Mouse (Mus musculus): ENCODE measurements around the gene Gnai2. TPM values are rescaled to one million over a fixed set of nuclear protein-coding genes. Genes with fewer than 3 reads are reported as not detected.
"Not testable (repeated sequence)": the region's sequence is repeated elsewhere in the genome, so short reads cannot be mapped to it uniquely, and the experiment has no call there.

Gnai2 gene
- polyA plus RNA-seq, 1 experiment: 283 TPM

DNA sequence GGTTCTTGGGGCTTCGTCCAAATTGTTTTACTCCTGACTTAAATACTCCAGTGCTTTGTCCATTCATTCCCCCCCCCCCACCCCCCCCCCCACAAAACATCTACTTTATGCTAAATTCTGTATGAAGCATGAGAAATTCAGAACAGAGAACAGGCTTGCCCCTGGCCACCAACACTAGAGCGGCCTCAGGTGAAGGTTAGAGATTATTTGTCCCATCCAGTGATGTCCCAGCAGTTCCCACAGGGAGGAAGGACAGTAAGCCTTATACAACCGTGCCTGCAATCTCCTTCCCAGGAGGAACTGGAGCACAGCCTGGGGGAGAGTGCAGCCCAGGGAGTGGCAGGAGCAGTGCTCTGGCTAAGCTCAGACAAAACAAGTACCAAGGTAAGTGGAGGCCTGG is 56.6 kb downstream of the Gnai2 start, which contains the start of gene Naa80:
Naa80 (plus strand) TSS at position 301 of the 400 bp plus-strand sequence.
- no peak within 1 kb of the TSS for H3K27ac ChIP-seq (ENCODE audit: insufficient read depth, low read length)
- TF ChIP-seq CTCF (IDR thresholded peaks at IDR 0.05; ENCODE audit: extremely low read depth, insufficient read depth, low read length): no peak
- TF ChIP-seq POLR2A (IDR thresholded peaks at IDR 0.05; ENCODE audit: extremely low read depth, insufficient read depth, low read length): no peak
- H3K4me3 ChIP-seq (ENCODE audit: insufficient read depth, low read length): no peak within 1 kb of the TSS
- peaks cover 6% of the 10 kb centered on the region for H3K4me1 ChIP-seq (ENCODE audit: control insufficient read depth, insufficient read depth, low read length)

DNA sequence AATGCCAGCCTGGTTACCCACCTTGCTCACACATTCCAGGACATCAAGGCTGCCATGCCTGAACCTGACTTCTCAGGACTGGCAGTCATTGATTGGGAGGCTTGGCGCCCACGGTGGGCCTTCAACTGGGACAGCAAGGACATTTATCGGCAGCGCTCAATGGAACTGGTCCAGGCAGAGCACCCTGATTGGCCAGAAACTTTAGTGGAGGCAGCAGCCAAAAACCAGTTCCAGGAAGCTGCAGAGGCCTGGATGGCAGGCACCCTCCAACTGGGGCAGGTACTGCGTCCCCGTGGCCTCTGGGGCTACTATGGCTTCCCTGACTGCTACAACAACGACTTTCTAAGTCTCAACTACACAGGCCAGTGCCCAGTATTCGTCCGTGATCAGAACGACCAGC is 57.3 kb downstream of the Gnai2 start:
- no peak overlapping the region for H3K4me3 ChIP-seq (ENCODE audit: insufficient read depth, low read length)
- no peak overlapping the region for H3K27ac ChIP-seq (ENCODE audit: insufficient read depth, low read length)
- peaks cover 6% of the 10 kb centered on the region for H3K4me1 ChIP-seq (ENCODE audit: control insufficient read depth, insufficient read depth, low read length)
- TF ChIP-seq POLR2A (IDR thresholded peaks at IDR 0.05; ENCODE audit: extremely low read depth, insufficient read depth, low read length): no peak
- no peak for TF ChIP-seq CTCF (IDR thresholded peaks at IDR 0.05; ENCODE audit: extremely low read depth, insufficient read depth, low read length)

- Histone ChIP-seq H3K27ac (ENCODE audit: insufficient read depth, low read length) (0 out of 2 replicates have a peak within 1 kb of the TSS, but pooled peaks have one; percentile 25), H3K4me3 (ENCODE audit: insufficient read depth, low read length) (peak within 1 kb of the TSS; percentile 16; the same call in 1 of the 2 replicates), H3K4me1 (ENCODE audit: control insufficient read depth, insufficient read depth, low read length) (peaks cover 6% of the 10 kb centered on the region)
- TF ChIP-seq CTCF (IDR thresholded peaks at IDR 0.05; ENCODE audit: extremely low read depth, insufficient read depth, low read length) (no peak), POLR2A (IDR thresholded peaks at IDR 0.05; ENCODE audit: extremely low read depth, insufficient read depth, low read length) (peak; percentile 55; the same call in 1 of the 2 replicates)
Observed at GRCm38 (mm10) chr9:107576357-107577107, 58.6 kb downstream of the Gnai2 start, which contains the start of gene Hyal1. Gene Hyal1 (plus strand): TSS chr9:107576927.

DNA sequence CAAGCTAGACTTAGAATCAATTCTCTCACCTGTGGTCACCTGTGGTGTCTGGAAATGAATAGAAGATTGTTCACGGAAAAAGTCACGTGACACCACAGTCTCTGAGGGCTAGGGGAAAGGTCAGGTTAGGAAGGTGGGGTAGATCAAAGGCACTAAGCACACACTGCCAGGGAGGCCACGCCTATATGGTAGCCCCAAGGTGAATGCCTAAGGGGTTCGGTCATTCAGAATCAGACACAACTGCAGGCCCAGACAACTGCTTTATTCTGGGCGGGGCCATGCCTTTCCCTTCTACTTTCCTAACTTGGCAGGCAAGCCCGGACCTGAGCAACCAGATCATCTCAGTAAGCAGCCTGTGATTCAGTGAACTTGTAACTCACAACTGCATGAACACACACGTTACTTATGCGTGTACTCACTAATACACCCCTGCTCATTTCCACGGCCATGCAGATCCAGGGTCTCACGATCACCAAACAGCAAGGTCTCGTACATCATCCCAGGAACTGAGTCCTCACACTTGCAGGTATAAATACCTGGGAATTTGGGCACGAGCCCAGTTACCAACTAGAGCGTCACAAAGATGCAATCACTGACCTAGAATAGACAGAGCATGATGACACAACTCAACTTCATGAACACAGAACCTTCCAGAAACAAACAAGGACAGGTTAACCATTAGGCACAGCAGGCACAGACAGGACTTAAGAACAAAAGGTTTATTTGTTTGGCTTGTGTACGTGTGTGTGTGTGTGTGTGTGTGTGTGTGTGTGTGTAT is 59.4 kb downstream of the Gnai2 start:
- Histone ChIP-seq H3K27ac (ENCODE audit: insufficient read depth, low read length) (0 out of 2 replicates have a peak overlapping the region, but pooled peaks have one; percentile 25), H3K4me1 (ENCODE audit: control insufficient read depth, insufficient read depth, low read length) (peaks cover 4% of the 10 kb centered on the region; the same call in 1 of the 2 replicates), H3K4me3 (ENCODE audit: insufficient read depth, low read length) (no peak overlapping the region)
- TF ChIP-seq CTCF (IDR thresholded peaks at IDR 0.05; ENCODE audit: extremely low read depth, insufficient read depth, low read length): no peak
- TF ChIP-seq POLR2A (IDR thresholded peaks at IDR 0.05; ENCODE audit: extremely low read depth, insufficient read depth, low read length): no peak

- not testable (repeated sequence) for H3K4me1 ChIP-seq (ENCODE audit: control insufficient read depth, insufficient read depth, low read length); H3K4me3 ChIP-seq (ENCODE audit: insufficient read depth, low read length); H3K27ac ChIP-seq (ENCODE audit: insufficient read depth, low read length)
Observed at GRCm38 (mm10) chr9:107573774-107574173, 61.4 kb downstream of the Gnai2 start.

- H3K4me3 ChIP-seq (ENCODE audit: insufficient read depth, low read length): no peak overlapping the region
- peaks cover 7% of the 10 kb centered on the region for H3K4me1 ChIP-seq (ENCODE audit: control insufficient read depth, insufficient read depth, low read length)
- TF ChIP-seq POLR2A (IDR thresholded peaks at IDR 0.05; ENCODE audit: extremely low read depth, insufficient read depth, low read length): no peak
- no peak for TF ChIP-seq CTCF (IDR thresholded peaks at IDR 0.05; ENCODE audit: extremely low read depth, insufficient read depth, low read length)
- H3K27ac ChIP-seq (ENCODE audit: insufficient read depth, low read length): no peak overlapping the region
Observed at GRCm38 (mm10) chr9:107572327-107572662, 62.9 kb downstream of the Gnai2 start.

DNA sequence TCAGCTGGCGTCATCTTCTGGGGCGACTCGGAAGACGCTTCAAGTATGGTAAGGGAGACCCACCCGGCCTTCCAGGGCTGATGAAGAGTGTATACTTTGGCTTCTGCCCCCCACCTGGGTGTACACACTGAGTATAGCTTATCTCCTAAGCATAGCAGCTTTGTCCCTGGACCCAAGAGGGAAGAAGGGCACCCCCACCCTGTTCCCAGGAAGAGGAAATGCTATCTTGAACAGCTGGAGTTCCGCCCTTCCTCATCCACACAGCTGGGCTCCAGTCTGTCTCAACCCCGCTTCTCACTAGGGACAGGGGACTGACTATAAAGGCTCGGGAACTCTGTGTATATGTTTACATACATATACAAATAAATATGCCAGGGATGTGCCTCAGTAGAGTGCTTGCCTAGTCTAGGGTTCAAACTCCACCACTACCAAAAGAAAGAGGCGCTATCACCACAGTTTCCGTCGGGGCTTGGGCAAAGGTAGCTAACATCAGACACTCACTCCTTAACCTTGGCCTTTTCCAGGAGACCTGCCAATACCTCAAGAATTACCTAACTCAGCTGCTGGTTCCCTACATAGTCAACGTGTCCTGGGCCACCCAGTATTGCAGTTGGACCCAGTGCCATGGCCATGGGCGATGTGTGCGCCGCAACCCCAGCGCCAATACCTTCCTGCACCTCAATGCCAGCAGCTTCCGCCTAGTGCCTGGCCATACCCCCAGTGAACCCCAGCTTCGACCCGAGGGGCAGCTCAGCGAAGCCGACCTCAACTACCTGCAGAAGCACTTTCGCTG is 63.4 kb downstream of the Gnai2 start:
- no peak for TF ChIP-seq POLR2A (IDR thresholded peaks at IDR 0.05; ENCODE audit: extremely low read depth, insufficient read depth, low read length)
- no peak for TF ChIP-seq CTCF (IDR thresholded peaks at IDR 0.05; ENCODE audit: extremely low read depth, insufficient read depth, low read length)
- no peak overlapping the region for H3K27ac ChIP-seq (ENCODE audit: insufficient read depth, low read length)
- H3K4me3 ChIP-seq (ENCODE audit: insufficient read depth, low read length): no peak overlapping the region
- H3K4me1 ChIP-seq (ENCODE audit: control insufficient read depth, insufficient read depth, low read length): peaks cover 7% of the 10 kb centered on the region

DNA sequence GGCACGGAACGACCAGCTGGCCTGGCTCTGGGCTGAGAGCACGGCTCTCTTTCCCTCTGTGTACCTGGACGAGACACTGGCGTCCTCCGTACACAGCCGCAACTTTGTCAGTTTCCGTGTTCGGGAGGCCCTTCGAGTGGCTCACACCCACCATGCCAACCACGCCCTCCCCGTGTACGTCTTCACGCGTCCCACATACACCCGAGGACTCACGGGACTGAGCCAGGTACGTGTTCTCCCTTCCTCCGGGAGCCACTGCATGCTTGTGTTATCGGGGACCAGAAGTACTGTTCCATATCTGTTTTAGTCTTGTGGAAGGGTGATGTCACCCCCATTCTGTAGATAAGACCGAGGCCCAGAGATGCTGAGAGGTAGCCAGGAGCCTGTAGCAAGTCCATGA is 64.3 kb downstream of the Gnai2 start:
- Histone ChIP-seq H3K27ac (ENCODE audit: insufficient read depth, low read length) (no peak overlapping the region), H3K4me1 (ENCODE audit: control insufficient read depth, insufficient read depth, low read length) (peaks cover 7% of the 10 kb centered on the region), H3K4me3 (ENCODE audit: insufficient read depth, low read length) (no peak overlapping the region)
- TF ChIP-seq CTCF (IDR thresholded peaks at IDR 0.05; ENCODE audit: extremely low read depth, insufficient read depth, low read length): no peak
- no peak for TF ChIP-seq POLR2A (IDR thresholded peaks at IDR 0.05; ENCODE audit: extremely low read depth, insufficient read depth, low read length)

GRCm38 (mm10) chr9:107570016-107570415 is 65.2 kb downstream of the Gnai2 start:
- Histone ChIP-seq H3K27ac (ENCODE audit: insufficient read depth, low read length) (no peak overlapping the region), H3K4me3 (ENCODE audit: insufficient read depth, low read length) (peak overlapping the region; percentile 89), H3K4me1 (ENCODE audit: control insufficient read depth, insufficient read depth, low read length) (peaks cover 7% of the 10 kb centered on the region)
- TF ChIP-seq CTCF (IDR thresholded peaks at IDR 0.05; ENCODE audit: extremely low read depth, insufficient read depth, low read length) (no peak), POLR2A (IDR thresholded peaks at IDR 0.05; ENCODE audit: extremely low read depth, insufficient read depth, low read length) (no peak)
